Mouse (Mus musculus) neutrophil, adult 59 days (primary cell): ENCODE data around the gene Apob. TPM values are rescaled to one million over a fixed set of nuclear protein-coding genes. Genes with fewer than 3 reads are reported as not detected.

Source experiments
- total RNA-seq, 2 experiments: library from RNA; stranded (reverse); gene quantifications; 1 replicate in 1 of 2; 2 replicates in 1 of 2; pipeline ENCODE4 v1.2.4; 2023

Apob gene
- not detected for total RNA-seq

DNA sequence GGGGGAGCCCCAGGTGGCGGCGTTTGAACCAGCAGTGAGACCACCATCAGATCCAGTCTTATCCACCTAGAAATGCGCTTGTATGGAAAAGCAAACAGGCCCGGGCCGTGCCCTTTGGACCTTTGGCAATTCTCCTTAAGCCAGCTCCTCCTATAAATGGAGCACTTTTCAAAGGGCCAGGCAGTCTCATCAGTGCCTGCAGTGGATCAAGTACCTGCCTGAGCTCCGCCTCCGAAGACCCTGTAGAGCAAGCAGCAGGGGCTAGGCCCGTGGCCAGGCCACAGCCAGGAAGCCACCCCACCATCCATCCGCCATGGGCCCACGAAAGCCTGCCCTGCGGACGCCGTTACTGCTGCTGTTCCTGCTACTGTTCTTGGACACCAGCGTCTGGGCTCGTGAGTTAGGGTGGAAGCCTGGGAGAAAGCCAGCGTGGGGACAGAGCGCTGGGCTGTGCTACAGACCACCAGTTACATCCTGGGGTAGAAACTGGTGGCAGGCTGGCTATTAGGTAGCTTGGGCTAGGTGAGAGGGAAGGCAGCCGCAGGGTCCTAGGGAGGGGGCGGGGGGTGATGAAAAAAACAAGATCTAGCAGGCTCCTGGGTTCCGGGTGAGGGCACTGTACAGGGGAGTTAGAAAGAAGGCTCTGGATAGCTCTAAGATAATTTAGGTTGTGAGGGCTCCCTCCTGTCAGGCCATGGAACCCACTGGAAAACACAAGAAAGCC, at the start of gene Apob:
Gene Apob (plus strand): TSS at position 183 of the 724 bp plus-strand sequence.

Other genes with a start within 250 kb of the Apob start
- gene Ldah, start 230.5 kb downstream of the Apob start, total RNA-seq, result 10 to 100 TPM; 25.4 to 30.2 TPM